ENCODE assay signal across 19 mouse cellular contexts in genomic region chr1:47093289-47093947, GRCm38 (mm10).
DNase-seq lines count a peak whose midpoint lies in the region; ATAC-seq and TF ChIP-seq lines count a peak whose summit lies in the region.
"Had no signal": no experiment of that assay in that cellular context is flagged by ENCODE, and none has a peak within 500 bp of the region (broad histone marks: within the 10 kb centered on the region; RNA-seq: fewer than 3 reads in every experiment).

No protein-coding gene starts in this region.

- ATAC-seq in forebrain, embryonic 15.5 days (replicated peaks) = 0 out of 2 replicates have a peak, but pooled peaks have one; percentile 54
- ATAC-seq in forebrain, embryonic 11.5 days (replicated peaks; ENCODE audit: low FRiP score) = no peak
- no peak for ATAC-seq in limb, embryonic 14.5 days (ENCODE audit: low FRiP score, low read depth)
- no peak for ATAC-seq in embryonic facial prominence, embryonic 14.5 days (ENCODE audit: low read depth)
- ATAC-seq in granulocyte monocyte progenitor cell, adult 5-6 weeks (replicated peaks; ENCODE audit: poor library complexity, severe bottlenecking) = no peak
- ATAC-seq: intestine, embryonic 15.5 days had no signal

- no peak overlapping the region for H3K4me2 ChIP-seq in forebrain, embryonic 15.5 days (replicated peaks)
- H3K4me2 ChIP-seq in forebrain, embryonic 11.5 days (ENCODE audit: low read depth, low read length, severe bottlenecking) = no peak overlapping the region
- H3K4me2 ChIP-seq in limb, embryonic 14.5 days (replicated peaks; ENCODE audit: low read depth, low read length, severe bottlenecking) = no peak overlapping the region
- no peak overlapping the region for H3K4me2 ChIP-seq in embryonic facial prominence, embryonic 14.5 days (ENCODE audit: low read depth, low read length)
- H3K4me2 ChIP-seq: heart, embryonic 12.5 days; intestine, embryonic 15.5 days; liver, embryonic 13.5 days; lung, embryonic 15.5 days; midbrain, embryonic 12.5 days had no signal

- H3K9ac ChIP-seq in forebrain, embryonic 15.5 days (replicated peaks) = no peak overlapping the region
- no peak overlapping the region for H3K9ac ChIP-seq in forebrain, embryonic 11.5 days (ENCODE audit: low read length)
- no peak overlapping the region for H3K9ac ChIP-seq in limb, embryonic 14.5 days (ENCODE audit: low read depth, low read length, severe bottlenecking)
- no peak overlapping the region for H3K9ac ChIP-seq in embryonic facial prominence, embryonic 14.5 days (ENCODE audit: low read depth, low read length)
- H3K9ac ChIP-seq: heart, embryonic 12.5 days; intestine, embryonic 15.5 days; liver, embryonic 13.5 days; lung, embryonic 15.5 days; midbrain, embryonic 12.5 days had no signal

- no peak overlapping the region for H3K4me3 ChIP-seq in forebrain, embryonic 15.5 days
- no peak overlapping the region for H3K4me3 ChIP-seq in forebrain, embryonic 11.5 days (ENCODE audit: low read depth, low read length)
- H3K4me3 ChIP-seq in limb, embryonic 14.5 days (replicated peaks; ENCODE audit: low read length) = no peak overlapping the region
- H3K4me3 ChIP-seq in limb, embryonic 10.5 days = no peak overlapping the region
- no peak overlapping the region for H3K4me3 ChIP-seq in embryonic facial prominence, embryonic 14.5 days (ENCODE audit: low read depth, low read length)
- H3K4me3 ChIP-seq: gastrocnemius, adult 2 months; heart, embryonic 12.5 days; intestine, embryonic 15.5 days; liver, embryonic 13.5 days; lung, embryonic 15.5 days; midbrain, embryonic 12.5 days had no signal

- DNase-seq in forebrain, embryonic 11.5 days (ENCODE audit: low spot score) = no peak
- peak; percentile 14 for DNase-seq in limb, embryonic 14.5 days (ENCODE audit: low spot score)
- DNase-seq in limb, embryonic 10.5 days (ENCODE audit: low spot score) = no peak
- DNase-seq in brain, adult 2 months (ENCODE audit: low read depth, low spot score) = peak; percentile 66
- DNase-seq in embryonic facial prominence, embryonic 14.5 days (ENCODE audit: low spot score) = peak; percentile 59
- DNase-seq: cerebellum, adult 9-11 months; embryo, embryonic 11 days; gastrocnemius, adult 2 months; heart, postnatal 14 days; kidney, adult 9 months; kidney, postnatal 25 days; liver, embryonic 13.5 days had no signal

- H3K4me1 ChIP-seq in forebrain, embryonic 15.5 days = peaks cover 3% of the 10 kb centered on the region
- no peaks in the 10 kb centered on the region for H3K4me1 ChIP-seq in forebrain, embryonic 11.5 days (replicated peaks; ENCODE audit: control insufficient read depth, insufficient read depth, low read length)
- H3K4me1 ChIP-seq in limb, embryonic 14.5 days (ENCODE audit: control insufficient read depth, insufficient read depth, low read length) = no peaks in the 10 kb centered on the region
- no peaks in the 10 kb centered on the region for H3K4me1 ChIP-seq in limb, embryonic 10.5 days
- no peaks in the 10 kb centered on the region for H3K4me1 ChIP-seq in embryonic facial prominence, embryonic 14.5 days (ENCODE audit: control insufficient read depth, insufficient read depth, low read length)
- H3K4me1 ChIP-seq: heart, embryonic 12.5 days; intestine, embryonic 15.5 days; liver, embryonic 13.5 days; lung, embryonic 15.5 days; midbrain, embryonic 12.5 days had no signal

- WGBS in forebrain, embryonic 15.5 days = 51% methylated on average over 6 of the region's 6 CpGs
- WGBS in forebrain, embryonic 11.5 days = 72% methylated on average over 6 of the region's 6 CpGs
- WGBS in limb, embryonic 14.5 days = 66% methylated on average over 6 of the region's 6 CpGs
- WGBS in limb, embryonic 10.5 days = 83% methylated on average over 6 of the region's 6 CpGs
- 43% methylated on average over 6 of the region's 6 CpGs for WGBS in embryonic facial prominence, embryonic 14.5 days

- H3K9me3 ChIP-seq in forebrain, embryonic 15.5 days = no peaks in the 10 kb centered on the region
- no peaks in the 10 kb centered on the region for H3K9me3 ChIP-seq in forebrain, embryonic 11.5 days (ENCODE audit: control insufficient read depth, low read length)
- no peaks in the 10 kb centered on the region for H3K9me3 ChIP-seq in limb, embryonic 14.5 days (ENCODE audit: control insufficient read depth, low read length)
- H3K9me3 ChIP-seq in limb, embryonic 10.5 days (replicated peaks) = no peaks in the 10 kb centered on the region
- H3K9me3 ChIP-seq in embryonic facial prominence, embryonic 14.5 days (ENCODE audit: control insufficient read depth, low read length) = no peaks in the 10 kb centered on the region
- H3K9me3 ChIP-seq: heart, embryonic 12.5 days; intestine, embryonic 15.5 days; liver, embryonic 13.5 days; lung, embryonic 15.5 days; midbrain, embryonic 12.5 days had no signal

- H3K27ac ChIP-seq in forebrain, embryonic 15.5 days (replicated peaks) = no peak overlapping the region
- no peak overlapping the region for H3K27ac ChIP-seq in forebrain, embryonic 11.5 days (ENCODE audit: low read depth, low read length)
- H3K27ac ChIP-seq in limb, embryonic 14.5 days (replicated peaks; ENCODE audit: low read depth, low read length) = no peak overlapping the region
- no peak overlapping the region for H3K27ac ChIP-seq in limb, embryonic 10.5 days
- no peak overlapping the region for H3K27ac ChIP-seq in embryonic facial prominence, embryonic 14.5 days (replicated peaks; ENCODE audit: low read depth, low read length)
- H3K27ac ChIP-seq: gastrocnemius, adult 2 months; intestine, embryonic 15.5 days; liver, embryonic 13.5 days; lung, embryonic 15.5 days; macrophage; midbrain, embryonic 12.5 days had no signal

- H3K27me3 ChIP-seq in forebrain, embryonic 15.5 days = no peaks in the 10 kb centered on the region
- no peaks in the 10 kb centered on the region for H3K27me3 ChIP-seq in forebrain, embryonic 11.5 days (ENCODE audit: control insufficient read depth, insufficient read depth, low read length)
- H3K27me3 ChIP-seq in limb, embryonic 14.5 days (ENCODE audit: control insufficient read depth, insufficient read depth, low read length) = no peaks in the 10 kb centered on the region
- H3K27me3 ChIP-seq in limb, embryonic 10.5 days (ENCODE audit: low read depth, poor library complexity, severe bottlenecking) = no peaks in the 10 kb centered on the region
- H3K27me3 ChIP-seq in embryonic facial prominence, embryonic 14.5 days (replicated peaks; ENCODE audit: control insufficient read depth, insufficient read depth, low read length) = no peaks in the 10 kb centered on the region
- H3K27me3 ChIP-seq: heart, embryonic 12.5 days; intestine, embryonic 15.5 days; liver, embryonic 13.5 days; lung, embryonic 15.5 days; midbrain, embryonic 12.5 days had no signal

- TF ChIP-seq POLR2A in limb, embryonic 14.5 days (IDR thresholded peaks at IDR 0.05; ENCODE audit: borderline replicate concordance, extremely low read depth, insufficient read depth, insufficient read length) = no peak

- no peaks in the 10 kb centered on the region for H3K36me3 ChIP-seq in forebrain, embryonic 15.5 days
- H3K36me3 ChIP-seq in forebrain, embryonic 11.5 days (ENCODE audit: control insufficient read depth, insufficient read depth, low read length) = no peaks in the 10 kb centered on the region
- no peaks in the 10 kb centered on the region for H3K36me3 ChIP-seq in limb, embryonic 14.5 days (ENCODE audit: control insufficient read depth, insufficient read depth, low read length)
- no peaks in the 10 kb centered on the region for H3K36me3 ChIP-seq in limb, embryonic 10.5 days
- no peaks in the 10 kb centered on the region for H3K36me3 ChIP-seq in embryonic facial prominence, embryonic 14.5 days (ENCODE audit: control insufficient read depth, insufficient read depth, low read length)
- H3K36me3 ChIP-seq: heart, embryonic 12.5 days; intestine, embryonic 15.5 days; liver, embryonic 13.5 days; lung, embryonic 15.5 days; midbrain, embryonic 12.5 days had no signal

Comparison
In these comparisons a context has a peak if more than half of its experiments do, and no peak if none do; other contexts are left out.
1. DNase-seq: peak in limb, embryonic 14.5 days (single experiment), brain, adult 2 months (single experiment) and embryonic facial prominence, embryonic 14.5 days (single experiment); none in forebrain, embryonic 11.5 days (single experiment) and limb, embryonic 10.5 days (single experiment).